Mouse (Mus musculus): ENCODE results near the gene Lrrk1.

GRCm38 (mm10) chr7:66342323-66342722 lies 45.8 kb downstream of the Lrrk1 start:
- TF ChIP-seq CTCF (IDR thresholded peaks at IDR 0.05; ENCODE audit: low read depth, low read length) (peak; percentile 36), POLR2A (IDR thresholded peaks at IDR 0.05; ENCODE audit: extremely low read depth, insufficient read depth, low read length) (no peak)
